In the genomic region with DNA sequence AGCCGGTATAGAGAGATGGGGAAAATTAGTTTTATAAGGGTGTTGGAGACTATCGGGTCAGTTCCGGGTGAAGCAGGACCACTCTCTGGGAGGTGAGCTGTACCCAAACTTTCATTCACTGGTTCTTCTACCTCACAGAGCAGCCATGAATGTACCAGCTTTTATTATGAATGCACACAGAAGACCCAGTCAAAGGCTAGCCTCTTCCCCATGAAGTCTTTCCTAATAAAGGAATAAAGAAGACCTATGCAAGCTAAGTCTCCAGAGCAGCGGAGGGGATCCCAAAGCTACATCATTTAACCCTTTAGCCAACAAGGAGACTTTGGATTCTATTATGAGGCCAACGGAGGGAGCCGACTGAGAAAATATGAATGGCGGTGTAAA, we compare ENCODE assay signal across 9 mouse cellular contexts. TPM values are rescaled to one million over a fixed set of nuclear protein-coding genes. Genes with fewer than 3 reads are reported as not detected.
DNase-seq lines count a peak whose midpoint lies in the region; ATAC-seq lines count a peak whose summit lies in the region.
"Had no signal": no experiment of that assay in that cellular context is flagged by ENCODE, and none has a peak within 500 bp of the region (broad histone marks: within the 10 kb centered on the region; RNA-seq: fewer than 3 reads in every experiment).

No protein-coding gene starts in this region.

- intact Hi-C loops in heart, postnatal 14 days (cut with DNase I) = loop anchor here (5.0 kb wide), 1 partner anchor 48 kb away; no protein-coding TSS in a partner anchor
- intact Hi-C loops in left cerebral cortex, postnatal 10 days (cut with DNase I) = loop anchor here (2.0 to 5.0 kb wide), 2 partner anchors 49 to 132 kb away; no protein-coding TSS in a partner anchor

- H3K27me3 ChIP-seq in heart, embryonic 11.5 days (ENCODE audit: control insufficient read depth, insufficient read depth, low read length) = peaks cover 47% of the 10 kb centered on the region
- H3K27me3 ChIP-seq in embryonic facial prominence, embryonic 10.5 days (replicated peaks; ENCODE audit: low read depth, poor library complexity, severe bottlenecking) = peaks cover 91% of the 10 kb centered on the region
- H3K27me3 ChIP-seq in hindbrain, embryonic 10.5 days (ENCODE audit: insufficient read depth, poor library complexity, severe bottlenecking) = peaks cover 75% of the 10 kb centered on the region
- H3K27me3 ChIP-seq in midbrain, embryonic 13.5 days = peaks cover 40% of the 10 kb centered on the region

- ATAC-seq in heart, embryonic 11.5 days (replicated peaks; ENCODE audit: insufficient number of reproducible peaks, low FRiP score, low TSS enrichment) = no peak
- peak; percentile 73 for ATAC-seq in midbrain, embryonic 13.5 days

- no peaks in the 10 kb centered on the region for H3K9me3 ChIP-seq in heart, embryonic 11.5 days (replicated peaks; ENCODE audit: control insufficient read depth, low read length)
- H3K9me3 ChIP-seq in embryonic facial prominence, embryonic 10.5 days = no peaks in the 10 kb centered on the region
- H3K9me3 ChIP-seq in hindbrain, embryonic 10.5 days = no peaks in the 10 kb centered on the region
- H3K9me3 ChIP-seq in midbrain, embryonic 13.5 days = no peaks in the 10 kb centered on the region

- 2% methylated on average over 7 of the region's 7 CpGs for WGBS in heart, embryonic 11.5 days (ENCODE audit: insufficient replicate concordance)
- under 1% methylated on average over 7 of the region's 7 CpGs for WGBS in embryonic facial prominence, embryonic 10.5 days
- 2% methylated on average over 7 of the region's 7 CpGs for WGBS in hindbrain, embryonic 10.5 days
- WGBS in midbrain, embryonic 13.5 days = under 1% methylated on average over 7 of the region's 7 CpGs

- peak overlapping the region; percentile 73 for H3K4me2 ChIP-seq in heart, embryonic 11.5 days
- peak overlapping the region; percentile 94 for H3K4me2 ChIP-seq in midbrain, embryonic 13.5 days (replicated peaks)

- DNase-seq in heart, postnatal 14 days = no peak
- no peak for DNase-seq in embryonic facial prominence, embryonic 10.5 days (ENCODE audit: low spot score)
- DNase-seq in hindbrain, embryonic 10.5 days (ENCODE audit: low spot score) = peak; percentile 35
- no peak for DNase-seq in adrenal gland, adult 2 months
- no peak for DNase-seq in left cerebral cortex, postnatal 10 days (ENCODE audit: extremely low spot score in 1 of 2, low spot score in 2 of 2)
- no peak for DNase-seq in lung, postnatal 10 days

- peaks cover 21% of the 10 kb centered on the region for H3K4me1 ChIP-seq in heart, embryonic 11.5 days (ENCODE audit: control insufficient read depth, insufficient read depth, low read length)
- peaks cover 56% of the 10 kb centered on the region for H3K4me1 ChIP-seq in embryonic facial prominence, embryonic 10.5 days
- peaks cover 68% of the 10 kb centered on the region for H3K4me1 ChIP-seq in hindbrain, embryonic 10.5 days (replicated peaks)
- H3K4me1 ChIP-seq in midbrain, embryonic 13.5 days (replicated peaks) = peaks cover 63% of the 10 kb centered on the region

- H3K36me3 ChIP-seq in heart, embryonic 11.5 days (ENCODE audit: control insufficient read depth, insufficient read depth, low read length) = no peaks in the 10 kb centered on the region
- H3K36me3 ChIP-seq in embryonic facial prominence, embryonic 10.5 days (replicated peaks) = no peaks in the 10 kb centered on the region
- no peaks in the 10 kb centered on the region for H3K36me3 ChIP-seq in hindbrain, embryonic 10.5 days
- H3K36me3 ChIP-seq in midbrain, embryonic 13.5 days = no peaks in the 10 kb centered on the region

- H3K9ac ChIP-seq in heart, embryonic 11.5 days (ENCODE audit: low read depth, low read length) = no peak overlapping the region
- no peak overlapping the region for H3K9ac ChIP-seq in midbrain, embryonic 13.5 days (replicated peaks)
- H3K9ac ChIP-seq: liver, embryonic 14.5 days had no signal

- peak overlapping the region; percentile 44 for H3K4me3 ChIP-seq in heart, embryonic 11.5 days (ENCODE audit: low read depth, low read length)
- H3K4me3 ChIP-seq in embryonic facial prominence, embryonic 10.5 days = peak overlapping the region; percentile 65
- H3K4me3 ChIP-seq in hindbrain, embryonic 10.5 days = peak overlapping the region; percentile 72
- peak overlapping the region; percentile 59 for H3K4me3 ChIP-seq in midbrain, embryonic 13.5 days (replicated peaks)

- no peak overlapping the region for H3K27ac ChIP-seq in heart, embryonic 11.5 days (ENCODE audit: low read depth, low read length)
- peak overlapping the region; percentile 77 for H3K27ac ChIP-seq in embryonic facial prominence, embryonic 10.5 days (replicated peaks)
- H3K27ac ChIP-seq in hindbrain, embryonic 10.5 days = peak overlapping the region; percentile 88
- peak overlapping the region; percentile 61 for H3K27ac ChIP-seq in midbrain, embryonic 13.5 days
- H3K27ac ChIP-seq: liver, embryonic 14.5 days had no signal

RNA-seq across cellular contexts. Expression of gene Shc3, which starts 0.5 kb away (rescaled TPM):
- polyA plus RNA-seq in heart, embryonic 11.5 days (2014; fragmentation: Nextera tagmentation; extraction: Ambion mirVana) = 0.21 and 0.31 TPM in 2 replicates
- total RNA-seq in heart, postnatal 14 days (2021) = 1 to 10 TPM; 2.6 to 3.0 TPM
- 0.92 and 0.94 TPM in 2 replicates for polyA plus RNA-seq in embryonic facial prominence, embryonic 10.5 days (2016; fragmentation: Nextera tagmentation; extraction: Ambion mirVana)
- 1.9 and 3.2 TPM in 2 replicates for polyA plus RNA-seq in hindbrain, embryonic 10.5 days (2016; fragmentation: Nextera tagmentation; extraction: Ambion mirVana)
- 3.2 and 4.1 TPM in 2 replicates for polyA plus RNA-seq in midbrain, embryonic 13.5 days (2015; fragmentation: Nextera tagmentation; extraction: Ambion mirVana)
- 1 to 10 TPM in 1 of 2 experiments, under 1 TPM in 1; 0.98 to 1.5 TPM for total RNA-seq in adrenal gland, adult 2 months (2021)
- 1.4 TPM in 2 replicates for polyA plus RNA-seq in adrenal gland, adult 2 months (2012; rRNA removed)
- 100 to 1,000 TPM; 189 to 212 TPM for total RNA-seq in left cerebral cortex, postnatal 10 days (2021)
